ENCODE assay signal across 18 mouse cellular contexts in genomic region chr11:103195656-103196055, GRCm38 (mm10). TPM values are rescaled to one million over a fixed set of nuclear protein-coding genes. Genes with fewer than 3 reads are reported as not detected.
"Had no signal": no experiment of that assay in that cellular context is flagged by ENCODE, and none has a peak within 500 bp of the region (broad histone marks: within the 10 kb centered on the region; RNA-seq: fewer than 3 reads in every experiment).

No protein-coding gene starts in this region.

- H3K9ac ChIP-seq: liver, embryonic 15.5 days; midbrain, embryonic 15.5 days; neural tube, embryonic 13.5 days; stomach, embryonic 15.5 days had no signal

- ATAC-seq: lung, postnatal 0 days; midbrain, embryonic 15.5 days had no signal

- H3K27ac ChIP-seq: limb, embryonic 10.5 days; liver, embryonic 15.5 days; midbrain, embryonic 10.5 days; midbrain, embryonic 15.5 days; neural tube, embryonic 13.5 days; stomach, embryonic 15.5 days had no signal

- H3K4me1 ChIP-seq: liver, embryonic 15.5 days had no signal

- H3K4me3 ChIP-seq: limb, embryonic 10.5 days; liver, embryonic 15.5 days; midbrain, embryonic 10.5 days; midbrain, embryonic 15.5 days; neural tube, embryonic 13.5 days; stomach, embryonic 15.5 days had no signal

- H3K4me2 ChIP-seq: liver, embryonic 11.5 days; liver, embryonic 15.5 days; midbrain, embryonic 15.5 days; neural tube, embryonic 13.5 days; stomach, embryonic 15.5 days had no signal

- H3K36me3 ChIP-seq: limb, embryonic 10.5 days; liver, embryonic 15.5 days; midbrain, embryonic 10.5 days; stomach, embryonic 15.5 days had no signal

- DNase-seq: kidney, postnatal 25 days; layer of hippocampus, adult 9-11 months; lung, adult 2 months; lung, postnatal 36 days; right cerebral cortex, postnatal 14 days; thymus, postnatal 4 days had no signal

- H3K9me3 ChIP-seq: limb, embryonic 10.5 days; liver, embryonic 15.5 days; midbrain, embryonic 10.5 days; midbrain, embryonic 15.5 days; neural tube, embryonic 13.5 days; stomach, embryonic 15.5 days had no signal

RNA-seq across cellular contexts. Expression of gene 1700023F06Rik, which starts 12.7 kb away (rescaled TPM):
- total RNA-seq: megakaryocyte, adult 5-6 weeks had no signal
- polyA plus RNA-seq: spleen, adult 2 months had no signal

RNA-seq across cellular contexts. Expression of gene Spata32, which starts 22.6 kb away (rescaled TPM):
- total RNA-seq: megakaryocyte, adult 5-6 weeks had no signal
- polyA plus RNA-seq: kidney, embryonic 14.5 days; limb, embryonic 10.5 days; limb, embryonic 14.5 days; liver, embryonic 11.5 days; liver, embryonic 15.5 days; lung, adult 2 months; lung, postnatal 0 days; midbrain, embryonic 10.5 days; spleen, adult 2 months; stomach, embryonic 15.5 days had no signal
